Comparison of ENCODE assay signal across 8 mouse cellular contexts in the genomic region with DNA sequence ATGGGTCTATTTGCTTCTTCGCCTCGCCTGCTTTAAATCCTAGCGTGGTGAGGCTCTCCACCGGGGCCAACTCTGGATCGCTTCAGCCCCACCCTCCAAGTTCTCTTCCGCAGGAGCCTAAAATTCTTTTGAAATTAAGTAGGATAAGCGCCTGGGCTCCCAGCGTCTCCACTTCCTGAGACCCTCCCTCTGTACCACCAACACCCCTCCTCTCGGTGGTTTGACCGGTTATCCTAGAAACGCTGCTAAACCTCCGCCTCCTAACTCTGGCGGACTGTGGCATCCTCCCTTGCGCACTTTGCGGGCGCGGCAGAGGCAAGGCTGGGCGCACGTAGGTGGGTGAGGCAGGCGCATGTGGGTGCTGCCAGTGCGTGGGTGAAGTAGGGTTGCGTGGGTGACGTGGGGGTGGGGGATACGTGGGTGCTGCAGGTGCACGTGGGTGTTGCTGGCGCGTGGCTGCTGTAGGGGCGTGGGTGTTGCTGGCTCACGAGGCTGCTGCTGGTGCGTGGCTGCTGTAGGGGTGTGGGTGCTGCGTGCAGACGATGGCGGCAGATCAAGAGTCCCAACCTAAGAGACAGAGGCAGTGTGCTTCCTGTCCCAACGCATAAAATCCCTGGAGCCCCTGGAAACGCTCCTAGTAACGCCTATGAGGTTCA. TPM values are rescaled to one million over a fixed set of nuclear protein-coding genes. Genes with fewer than 3 reads are reported as not detected.
DNase-seq lines count a peak whose midpoint lies in the region; ATAC-seq and TF ChIP-seq lines count a peak whose summit lies in the region.

No protein-coding gene starts in this region.

- H3K27me3 ChIP-seq in ES-Bruce4 (ENCODE audit: control insufficient read depth, insufficient read depth, low read length, poor library complexity, severe bottlenecking) = no peaks in the 10 kb centered on the region
- peaks cover 2% of the 10 kb centered on the region; the same call in 1 of the 2 replicates for H3K27me3 ChIP-seq in forebrain, embryonic 15.5 days
- no peaks in the 10 kb centered on the region for H3K27me3 ChIP-seq in midbrain, postnatal 0 days (ENCODE audit: insufficient read depth, low read length)

- peak overlapping the region; percentile 0; the same call in 1 of the 2 replicates for H3K9ac ChIP-seq in ES-Bruce4 (ENCODE audit: low read depth, poor library complexity, severe bottlenecking)
- H3K9ac ChIP-seq in forebrain, embryonic 15.5 days (replicated peaks) = peak overlapping the region; percentile 51
- peak overlapping the region; percentile 60 for H3K9ac ChIP-seq in midbrain, postnatal 0 days (replicated peaks; ENCODE audit: low read length, poor library complexity, severe bottlenecking)

- no peaks in the 10 kb centered on the region for H3K4me1 ChIP-seq in ES-Bruce4 (ENCODE audit: control insufficient read depth, insufficient read depth, low read length)
- H3K4me1 ChIP-seq in forebrain, embryonic 15.5 days = peaks cover 12% of the 10 kb centered on the region; the same call in 1 of the 2 replicates
- no peaks in the 10 kb centered on the region for H3K4me1 ChIP-seq in midbrain, postnatal 0 days (ENCODE audit: insufficient read depth, low read length)

- DNase-seq in heart, adult 11 months = peak; percentile 91
- DNase-seq in heart, postnatal 36 days = no peak
- DNase-seq in layer of hippocampus, postnatal 14 days (ENCODE audit: low spot score in 2 of 2) = peak; percentile 33 to 34
- DNase-seq in midbrain, postnatal 0 days (ENCODE audit: low spot score) = peak; percentile 44
- no peak for DNase-seq in thymus, postnatal 14 days
- DNase-seq in lung, postnatal 10 days = no peak

- H3K4me2 ChIP-seq in forebrain, embryonic 15.5 days (replicated peaks) = peak overlapping the region; percentile 95
- peak overlapping the region; percentile 97 for H3K4me2 ChIP-seq in midbrain, postnatal 0 days (ENCODE audit: low read depth, low read length, poor library complexity, severe bottlenecking)

- H3K27ac ChIP-seq in ES-Bruce4 (ENCODE audit: insufficient read depth, low read length) = no peak overlapping the region
- 0 out of 2 replicates have a peak overlapping the region, but pooled peaks have one; percentile 23 for H3K27ac ChIP-seq in forebrain, embryonic 15.5 days (replicated peaks)
- no peak overlapping the region for H3K27ac ChIP-seq in midbrain, postnatal 0 days (ENCODE audit: low read depth, low read length)

- intact Hi-C loops in heart, postnatal 36 days (cut with DNase I) = no loop called here

- TF ChIP-seq EP300 in ES-Bruce4 (IDR thresholded peaks at IDR 0.05; ENCODE audit: insufficient read depth, low read depth, low read length) = no peak

- no peak for TF ChIP-seq CTCF in ES-Bruce4 (IDR thresholded peaks at IDR 0.05; ENCODE audit: low read depth, low read length)
- TF ChIP-seq CTCF in midbrain, postnatal 0 days (IDR thresholded peaks at IDR 0.05) = no peak

- no peaks in the 10 kb centered on the region for H3K36me3 ChIP-seq in ES-Bruce4 (ENCODE audit: control insufficient read depth, insufficient read depth, low read length, poor library complexity, severe bottlenecking)
- no peaks in the 10 kb centered on the region for H3K36me3 ChIP-seq in forebrain, embryonic 15.5 days
- H3K36me3 ChIP-seq in midbrain, postnatal 0 days (ENCODE audit: insufficient read depth, low read length) = no peaks in the 10 kb centered on the region

- peak; percentile 76 for ATAC-seq in forebrain, embryonic 15.5 days (replicated peaks)
- peak; percentile 88 for ATAC-seq in midbrain, postnatal 0 days (ENCODE audit: low FRiP score)

- TF ChIP-seq POLR2A in ES-Bruce4 (IDR thresholded peaks at IDR 0.05; ENCODE audit: insufficient read depth, low read length) = no peak

- WGBS in forebrain, embryonic 15.5 days = under 1% methylated on average over 36 of the region's 36 CpGs
- under 1% methylated on average over 36 of the region's 36 CpGs for WGBS in midbrain, postnatal 0 days

- H3K4me3 ChIP-seq in ES-Bruce4 (ENCODE audit: low read depth, low read length) = peak overlapping the region; percentile 63
- H3K4me3 ChIP-seq in forebrain, embryonic 15.5 days = peak overlapping the region; percentile 52
- peak overlapping the region; percentile 45 for H3K4me3 ChIP-seq in midbrain, postnatal 0 days (ENCODE audit: low read depth, low read length)

- H3K9me3 ChIP-seq in ES-Bruce4 (replicated peaks; ENCODE audit: control insufficient read depth, insufficient read depth, low read length, poor library complexity, severe bottlenecking) = no peaks in the 10 kb centered on the region
- 0 out of 2 replicates have a peak, but pooled peaks cover 3% of the 10 kb centered on the region for H3K9me3 ChIP-seq in forebrain, embryonic 15.5 days
- H3K9me3 ChIP-seq in midbrain, postnatal 0 days (ENCODE audit: low read length) = no peaks in the 10 kb centered on the region

RNA-seq across cellular contexts. Expression of a gene that starts 25.6 kb away (rescaled TPM):
- 1 to 10 TPM; 1.4 to 2.2 TPM for total RNA-seq in heart, postnatal 36 days (2021)
- 0.25 and 0.32 TPM in 2 replicates for polyA plus RNA-seq in ES-Bruce4 (2011; ENCODE audit: insufficient read depth, insufficient read length, low read depth, missing spikeins)
- 9.6 and 10.1 TPM in 2 replicates for polyA plus RNA-seq in forebrain, embryonic 15.5 days (2015; fragmentation: Nextera tagmentation; extraction: Ambion mirVana)
- total RNA-seq in layer of hippocampus, postnatal 14 days (2021) = 100 to 1,000 TPM; 179 to 203 TPM
- total RNA-seq in midbrain, postnatal 0 days (2014; rRNA removed) = 110 and 119 TPM in 2 replicates
- 9.1 and 10.4 TPM in 2 replicates for polyA plus RNA-seq in midbrain, postnatal 0 days (2015; fragmentation: Nextera tagmentation; extraction: Ambion mirVana)

RNA-seq across cellular contexts. Expression of a gene that starts 50.2 kb away (rescaled TPM):
- total RNA-seq in heart, postnatal 36 days (2021) = 1 to 10 TPM; 1.6 to 1.8 TPM
- 423 and 447 TPM in 2 replicates for polyA plus RNA-seq in ES-Bruce4 (2011; ENCODE audit: insufficient read depth, insufficient read length, low read depth, missing spikeins)
- 130 and 152 TPM in 2 replicates for polyA plus RNA-seq in forebrain, embryonic 15.5 days (2015; fragmentation: Nextera tagmentation; extraction: Ambion mirVana)
- total RNA-seq in layer of hippocampus, postnatal 14 days (2021) = 1 to 10 TPM; 4.3 to 4.7 TPM
- total RNA-seq in midbrain, postnatal 0 days (2014; rRNA removed) = 16.3 and 23.0 TPM in 2 replicates
- polyA plus RNA-seq in midbrain, postnatal 0 days (2015; fragmentation: Nextera tagmentation; extraction: Ambion mirVana) = 19.0 and 20.0 TPM in 2 replicates

RNA-seq across cellular contexts. Expression of a gene that starts 56.7 kb away (rescaled TPM):
- total RNA-seq in heart, postnatal 36 days (2021) = 10 to 100 TPM; 12.6 to 14.2 TPM
- polyA plus RNA-seq in ES-Bruce4 (2011; ENCODE audit: insufficient read depth, insufficient read length, low read depth, missing spikeins) = 21.1 and 25.5 TPM in 2 replicates
- 33.3 and 37.7 TPM in 2 replicates for polyA plus RNA-seq in forebrain, embryonic 15.5 days (2015; fragmentation: Nextera tagmentation; extraction: Ambion mirVana)
- total RNA-seq in layer of hippocampus, postnatal 14 days (2021) = 10 to 100 TPM; 16.6 to 18.8 TPM
- total RNA-seq in midbrain, postnatal 0 days (2014; rRNA removed) = 15.2 and 15.7 TPM in 2 replicates
- polyA plus RNA-seq in midbrain, postnatal 0 days (2015; fragmentation: Nextera tagmentation; extraction: Ambion mirVana) = 16.7 and 19.4 TPM in 2 replicates

Comparison
In these comparisons a context has a peak if more than half of its experiments do, and no peak if none do; other contexts are left out.
1. DNase-seq: peak in heart, adult 11 months (single experiment), layer of hippocampus, postnatal 14 days (2 of 2) and midbrain, postnatal 0 days (single experiment); none in heart, postnatal 36 days (0 of 2), thymus, postnatal 14 days (single experiment) and lung, postnatal 10 days (single experiment).
2. H3K9ac ChIP-seq: peak in every context shown above with its lines; median percentile 60 in midbrain, postnatal 0 days; 51 in forebrain, embryonic 15.5 days; 0 in ES-Bruce4.
3. RNA of a gene that starts 25.6 kb away (total RNA-seq): 179 to 203 TPM in layer of hippocampus, postnatal 14 days and 110 to 119 TPM in midbrain, postnatal 0 days; 1.4 to 2.2 TPM in heart, postnatal 36 days; every median in the first group is over 10 times any median in the second.
4. Peak in every context shown above with its lines, with median percentiles within 50 percentile points of each other: H3K4me3 ChIP-seq.